Mouse (Mus musculus): ENCODE measurements around the gene Krtap7-1.

GRCm38 (mm10) chr16:89477679-89478314 lies 30.3 kb downstream of the Krtap7-1 start:
- no peak for TF ChIP-seq CTCF (IDR thresholded peaks at IDR 0.05; ENCODE audit: low read depth)
- no peak for TF ChIP-seq EP300 (IDR thresholded peaks at IDR 0.05; ENCODE audit: low read depth)

Measured in liver, embryonic 14.5 days (tissue).